Mouse (Mus musculus): Measurements from ENCODE around the gene Cped1.

DNA sequence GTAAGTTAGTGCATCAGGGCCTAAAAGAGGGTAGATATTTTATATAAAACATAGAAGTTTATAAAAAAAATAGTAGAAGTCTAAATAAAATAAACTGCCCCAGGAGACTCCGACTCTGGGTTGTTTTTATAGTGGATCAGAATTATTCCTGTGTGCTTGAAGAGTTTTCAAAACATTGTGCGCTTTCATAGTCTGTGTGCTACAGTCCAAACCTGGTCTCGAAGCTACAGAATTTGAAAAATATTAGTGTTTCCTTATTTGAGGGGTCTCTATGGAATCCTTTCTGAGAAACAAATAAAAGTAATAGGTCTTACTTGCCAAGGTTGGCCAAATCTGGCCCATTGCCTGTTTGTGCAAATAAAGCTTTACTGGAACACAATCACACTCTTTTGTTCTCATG lies 35.6 kb downstream of the Cped1 start:
- TF ChIP-seq CTCF (IDR thresholded peaks at IDR 0.05) (no peak), EP300 (IDR thresholded peaks at IDR 0.05) (no peak)
